Mouse (Mus musculus) NIH3T3 (cell line): ENCODE measurements around the gene Slc25a24.

Source experiments
- DNase-seq: peaks from one replicate; pipeline ENCODE4 v3.0.0-alpha.2; 2012; ENCODE audit warnings: low read depth

Slc25a24 gene

DNA sequence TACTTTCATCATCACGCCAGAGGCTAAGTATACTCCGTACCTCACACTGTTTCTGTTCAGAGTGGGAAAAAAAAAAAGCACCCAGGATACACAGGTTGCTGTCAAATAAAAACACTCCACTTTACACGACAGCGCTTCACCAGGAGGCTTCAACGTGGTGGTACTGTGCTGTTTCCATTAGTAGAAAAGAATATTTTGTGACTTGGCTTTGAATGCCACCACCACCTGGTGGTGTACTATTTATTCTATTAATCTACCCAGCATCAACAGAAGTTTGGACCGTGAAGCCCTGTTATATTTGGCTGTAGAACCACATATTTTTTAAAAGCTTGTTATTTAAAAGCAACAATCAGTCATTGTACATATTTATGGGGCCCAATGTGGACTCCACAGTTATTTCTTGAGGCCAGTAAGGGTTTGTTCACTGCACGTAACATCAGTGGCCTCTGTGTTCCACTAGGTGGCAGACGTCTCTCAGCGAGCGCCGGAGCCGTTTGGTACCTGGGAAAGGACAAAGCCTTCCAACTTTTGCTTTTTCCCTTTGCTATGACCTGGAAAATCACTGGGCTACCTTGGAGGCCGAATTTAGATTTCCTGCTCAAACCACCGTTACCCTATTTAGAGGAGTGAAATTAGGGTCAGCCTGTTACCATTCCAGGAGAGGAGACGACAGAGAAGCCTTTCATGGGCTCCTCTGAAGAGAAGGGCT, 48.3 kb downstream of the Slc25a24 start:
- peak; percentile 85 for DNase-seq

DNA sequence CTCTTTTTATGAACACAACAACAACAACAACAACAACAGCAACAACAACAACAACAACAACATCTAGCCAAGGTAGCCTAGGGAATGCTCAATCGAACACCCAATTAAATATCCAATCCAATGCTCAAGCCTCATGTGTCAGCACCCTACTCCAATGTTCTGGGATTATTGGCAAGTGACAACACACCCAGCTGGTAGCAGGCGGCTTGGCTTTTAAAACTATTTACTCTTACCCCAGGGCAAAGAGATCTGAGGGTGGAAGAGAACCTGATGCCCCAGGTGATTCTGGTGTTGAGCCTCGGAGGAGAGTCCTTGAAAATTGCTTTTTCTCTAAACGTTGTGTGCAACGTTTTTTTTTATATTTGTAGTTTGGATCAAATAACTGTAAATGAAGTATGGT, 51.4 kb downstream of the Slc25a24 start:
- no peak for DNase-seq

DNA sequence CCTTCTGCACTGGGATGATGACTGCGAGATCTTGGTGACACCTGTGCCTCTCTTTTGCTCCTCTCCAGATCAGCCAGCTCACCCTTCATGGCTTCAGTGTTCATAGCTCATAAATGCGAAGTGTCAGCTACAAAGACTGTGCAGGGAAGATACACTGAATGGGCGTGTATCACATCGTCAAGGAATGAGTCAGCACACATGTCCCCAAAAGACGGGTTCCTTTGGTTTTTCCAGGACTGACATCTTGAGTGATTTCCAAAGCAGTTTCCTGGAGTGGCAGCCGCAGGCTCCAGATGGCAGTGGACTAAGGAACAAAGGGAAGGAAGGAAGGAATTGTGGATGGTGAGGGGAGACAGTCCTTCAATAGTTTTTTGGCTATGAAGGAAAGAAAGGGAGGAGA, 55.8 kb downstream of the Slc25a24 start:
- peak; percentile 11 for DNase-seq

GRCm38 (mm10) chr3:109179528-109180076, 56.7 kb downstream of the Slc25a24 start:
- DNase-seq, result no peak

DNA sequence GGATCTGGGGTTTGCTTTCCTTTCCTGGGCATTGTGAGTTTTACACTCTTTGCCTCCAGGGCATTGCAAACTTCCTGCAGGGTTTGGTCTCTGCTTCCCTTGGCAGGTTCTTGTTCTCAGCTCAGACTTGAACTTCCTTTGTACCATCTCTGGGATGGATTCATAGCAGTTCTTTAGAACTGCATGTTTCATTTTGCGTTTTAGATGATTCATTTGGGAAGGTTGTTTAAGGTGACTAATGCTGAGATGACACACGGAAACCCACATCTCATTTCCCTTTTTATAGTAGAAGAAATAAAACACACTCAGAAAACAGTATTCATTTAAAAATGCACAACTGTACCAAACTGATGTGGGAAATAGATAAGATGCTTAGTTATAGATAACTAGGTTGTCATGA, 73.2 kb downstream of the Slc25a24 start:
- peak; percentile 42 for DNase-seq

DNA sequence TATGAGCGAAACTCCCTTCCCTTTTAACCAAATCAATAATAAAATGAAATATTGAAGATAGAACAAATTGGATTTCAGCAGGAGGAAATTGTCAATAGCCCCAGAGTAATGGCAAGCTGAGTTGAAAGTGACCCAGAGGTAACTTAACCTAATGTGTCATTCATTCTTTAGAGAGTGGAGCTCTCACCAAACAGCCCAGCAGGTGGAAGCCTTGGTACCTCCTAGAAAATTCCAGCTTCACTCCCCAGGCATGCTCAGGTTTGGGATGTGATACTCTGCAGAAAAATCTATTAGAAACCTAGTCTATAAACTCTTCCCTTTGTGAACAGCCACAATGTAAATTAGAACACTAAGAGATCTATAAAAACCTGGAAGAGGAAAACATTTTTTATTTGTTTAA, 76.3 kb downstream of the Slc25a24 start:
- no peak for DNase-seq

DNA sequence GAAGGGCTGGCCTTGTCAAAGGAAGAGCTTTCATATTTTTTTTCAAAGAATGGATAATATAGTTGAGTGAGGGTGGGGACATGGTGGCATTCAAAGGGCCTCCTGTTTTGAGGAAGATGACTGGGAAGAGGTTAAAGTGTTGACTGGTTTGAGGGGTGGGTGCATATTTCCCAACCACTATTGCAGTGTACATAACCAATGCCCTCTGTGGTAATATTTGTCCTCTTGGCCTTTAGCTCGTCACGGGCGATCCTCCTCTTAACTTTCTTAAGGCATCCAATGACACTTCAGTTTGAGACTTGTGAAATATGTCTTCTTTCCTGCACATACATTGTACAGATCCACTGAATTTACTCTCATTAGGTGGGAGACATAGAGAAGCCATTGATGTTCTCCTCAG, 89.4 kb downstream of the Slc25a24 start:
- DNase-seq, result no peak

DNA sequence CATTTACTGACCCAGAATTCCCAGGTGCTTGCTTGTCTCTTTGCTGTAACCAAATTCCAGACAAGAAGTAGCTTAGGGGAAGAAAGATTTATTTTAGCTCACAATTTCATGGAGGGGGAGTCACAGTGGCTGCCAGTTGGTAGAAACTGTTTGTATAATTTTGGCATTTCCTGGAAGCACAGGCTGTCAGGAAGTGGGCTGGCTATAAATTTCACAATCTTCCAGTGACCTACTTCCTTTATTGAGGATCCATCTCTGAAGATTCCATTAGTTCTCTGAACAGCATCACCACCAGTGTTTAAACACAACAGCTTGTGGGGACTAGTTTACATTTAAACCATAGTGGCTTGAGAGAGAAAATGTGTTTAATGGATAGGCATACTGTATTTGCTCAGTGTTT, 93.4 kb downstream of the Slc25a24 start:
- no peak for DNase-seq
